Mouse (Mus musculus): ENCODE measurements at regions not wholly inside any gene's neighbourhood (a gene's known extent, or its start where the extent isn't known, plus 50 kb on each side); places are given as distances from the start of the nearest gene placed in this dataset.

DNA sequence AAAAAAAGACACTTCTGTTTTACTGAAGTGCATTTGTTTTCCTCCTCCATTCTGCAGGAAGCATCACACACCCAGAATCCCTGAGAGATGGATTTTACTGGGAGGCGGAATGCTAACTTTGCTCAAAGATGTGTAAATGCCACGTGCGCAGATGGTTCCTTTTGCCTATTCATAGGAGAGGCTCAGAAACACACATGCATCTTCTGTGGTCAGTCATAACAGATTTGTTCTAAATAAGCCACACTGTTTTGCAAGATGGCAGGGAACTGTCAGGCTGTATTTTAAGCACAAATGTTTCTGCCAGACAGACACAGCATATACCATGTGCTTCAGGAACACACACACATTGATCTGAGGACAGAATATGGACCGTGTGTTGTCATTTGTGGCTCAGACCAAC lies 327.8 kb downstream of the Gpd2 start:
- TF ChIP-seq POLR2A (IDR thresholded peaks at IDR 0.05; ENCODE audit: borderline replicate concordance, insufficient read depth, low read length), result no peak
- no peak for DNase-seq
- Histone ChIP-seq H3K4me1 (ENCODE audit: control insufficient read depth, insufficient read depth, low read length) (no peaks in the 10 kb centered on the region), H3K27me3 (ENCODE audit: control insufficient read depth, insufficient read depth, low read length) (no peaks in the 10 kb centered on the region), H3K27ac (ENCODE audit: insufficient read depth, low read length) (no peak overlapping the region), H3K4me3 (replicated peaks; ENCODE audit: insufficient read depth, low read depth, low read length) (no peak overlapping the region)
- WGBS, result 88% methylated on average over 4 of the region's 4 CpGs

DNA sequence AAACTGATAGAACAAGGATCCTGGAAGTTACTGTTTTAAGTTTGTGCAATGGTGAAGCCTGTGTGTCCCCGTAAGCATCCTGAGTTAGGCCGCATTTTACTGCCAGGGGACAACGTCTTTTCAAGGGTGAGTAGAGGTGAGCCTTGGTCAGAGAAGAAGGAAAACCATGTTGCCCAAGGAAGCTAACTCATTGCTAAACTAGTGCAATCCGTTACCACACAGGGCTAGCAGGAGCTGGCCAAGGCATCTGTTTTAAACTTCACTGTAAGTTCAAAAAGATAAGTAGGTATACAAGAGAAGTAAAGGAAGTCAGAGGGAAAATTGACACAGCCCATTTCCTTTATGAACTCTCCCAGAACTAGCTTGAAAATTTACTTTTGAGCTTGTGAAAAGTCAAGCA lies 328.7 kb downstream of the Gpd2 start:
- H3K27me3 ChIP-seq (ENCODE audit: control insufficient read depth, insufficient read depth, low read length), result no peaks in the 10 kb centered on the region
- TF ChIP-seq CTCF (IDR thresholded peaks at IDR 0.05; ENCODE audit: borderline replicate concordance, insufficient read depth, low read depth, low read length) (no peak), POLR2A (IDR thresholded peaks at IDR 0.05; ENCODE audit: borderline replicate concordance, insufficient read depth, low read length) (no peak)
- H3K4me3 ChIP-seq (replicated peaks; ENCODE audit: insufficient read depth, low read depth, low read length), result no peak overlapping the region
- no peaks in the 10 kb centered on the region for H3K4me1 ChIP-seq (ENCODE audit: control insufficient read depth, insufficient read depth, low read length)
- DNase-seq, result no peak
- no peak overlapping the region for H3K27ac ChIP-seq (ENCODE audit: insufficient read depth, low read length)
- 91% methylated on average over 4 of the region's 4 CpGs for WGBS

DNA sequence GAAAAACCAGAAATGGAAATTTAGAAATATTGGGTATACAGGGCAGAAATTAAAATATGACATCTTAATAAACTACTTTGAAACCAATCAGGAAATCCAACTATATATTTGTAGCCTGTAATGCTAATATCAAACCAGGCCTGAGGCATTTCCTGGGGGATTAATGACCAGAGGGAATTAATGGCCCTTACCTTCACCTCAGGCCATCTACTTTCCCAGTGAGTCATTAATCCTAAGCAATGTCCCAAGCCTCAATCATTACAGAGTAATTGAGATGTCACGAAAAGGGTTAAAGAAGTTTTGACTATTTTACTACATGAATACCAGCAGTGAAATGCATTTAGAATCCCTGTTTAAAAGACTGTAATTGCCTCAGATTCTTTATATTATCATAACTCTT lies 329.7 kb downstream of the Gpd2 start:
- 97% methylated on average over 1 of the region's 1 CpGs for WGBS
- Histone ChIP-seq H3K4me1 (ENCODE audit: control insufficient read depth, insufficient read depth, low read length) (no peaks in the 10 kb centered on the region), H3K27ac (ENCODE audit: insufficient read depth, low read length) (no peak overlapping the region), H3K27me3 (ENCODE audit: control insufficient read depth, insufficient read depth, low read length) (no peaks in the 10 kb centered on the region), H3K4me3 (replicated peaks; ENCODE audit: insufficient read depth, low read depth, low read length) (no peak overlapping the region)
- TF ChIP-seq CTCF (IDR thresholded peaks at IDR 0.05; ENCODE audit: borderline replicate concordance, insufficient read depth, low read depth, low read length), result no peak
- no peak for TF ChIP-seq POLR2A (IDR thresholded peaks at IDR 0.05; ENCODE audit: borderline replicate concordance, insufficient read depth, low read length)
- DNase-seq, result no peak

DNA sequence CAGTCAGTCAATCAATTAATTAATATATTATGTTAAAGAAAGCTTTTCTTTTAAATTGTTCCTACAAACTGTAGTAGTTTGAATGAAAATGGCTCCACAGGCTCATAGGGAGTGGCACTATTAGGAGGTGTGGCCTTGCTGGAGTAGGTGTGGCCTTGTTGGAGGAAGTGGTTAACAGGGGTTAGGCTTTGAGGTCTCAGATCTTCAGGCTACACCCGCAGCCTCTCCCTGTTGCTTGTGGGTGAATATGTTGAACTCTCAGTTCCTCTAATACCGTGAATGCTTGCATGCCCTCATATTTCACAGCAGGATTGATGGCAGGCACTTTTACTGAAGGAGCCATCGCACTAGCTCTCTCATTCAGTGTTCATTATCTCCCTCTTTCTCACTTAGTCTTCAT lies 349.6 kb downstream of the Gpd2 start:
- WGBS, result 88% methylated on average over 3 of the region's 3 CpGs

DNA sequence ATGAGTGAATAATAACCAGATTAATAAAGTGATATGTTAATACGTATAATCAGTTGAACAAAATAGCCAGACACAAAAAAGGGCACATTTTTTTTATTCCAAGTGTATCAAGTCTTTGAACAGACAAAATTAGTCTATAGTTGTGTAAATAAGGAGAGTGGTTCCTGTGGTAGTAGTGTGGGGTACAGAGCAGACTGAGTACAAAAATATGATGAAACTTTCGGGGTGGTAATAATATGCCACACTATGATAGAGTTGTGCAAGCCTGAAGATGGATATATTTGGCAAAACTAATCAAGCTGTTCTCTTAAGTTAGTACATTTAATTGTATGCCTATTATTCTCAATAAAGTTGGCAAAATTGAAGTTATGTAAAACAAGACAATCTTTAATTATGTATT lies 356.1 kb downstream of the Gpd2 start:
- no peak overlapping the region for H3K27ac ChIP-seq (ENCODE audit: insufficient read depth, low read length)
- no peaks in the 10 kb centered on the region for H3K27me3 ChIP-seq (ENCODE audit: control insufficient read depth, insufficient read depth, low read length)
- H3K4me1 ChIP-seq (ENCODE audit: control insufficient read depth, insufficient read depth, low read length), result no peaks in the 10 kb centered on the region
- no peak for DNase-seq
- no peak overlapping the region for H3K4me3 ChIP-seq (replicated peaks; ENCODE audit: insufficient read depth, low read depth, low read length)
- TF ChIP-seq POLR2A (IDR thresholded peaks at IDR 0.05; ENCODE audit: borderline replicate concordance, insufficient read depth, low read length) (no peak), CTCF (IDR thresholded peaks at IDR 0.05; ENCODE audit: borderline replicate concordance, insufficient read depth, low read depth, low read length) (no peak)
- WGBS, result 91% methylated on average over 2 of the region's 2 CpGs

More for the DNA sequence above, 349.6 kb downstream of the Gpd2 start:
- Histone ChIP-seq H3K4me3 (replicated peaks; ENCODE audit: insufficient read depth, low read depth, low read length) (no peak overlapping the region), H3K27ac (ENCODE audit: insufficient read depth, low read length) (no peak overlapping the region), H3K27me3 (ENCODE audit: control insufficient read depth, insufficient read depth, low read length) (no peaks in the 10 kb centered on the region), H3K4me1 (ENCODE audit: control insufficient read depth, insufficient read depth, low read length) (no peaks in the 10 kb centered on the region)
- no peak for DNase-seq
- TF ChIP-seq POLR2A (IDR thresholded peaks at IDR 0.05; ENCODE audit: borderline replicate concordance, insufficient read depth, low read length) (no peak), CTCF (IDR thresholded peaks at IDR 0.05; ENCODE audit: borderline replicate concordance, insufficient read depth, low read depth, low read length) (no peak)

DNA sequence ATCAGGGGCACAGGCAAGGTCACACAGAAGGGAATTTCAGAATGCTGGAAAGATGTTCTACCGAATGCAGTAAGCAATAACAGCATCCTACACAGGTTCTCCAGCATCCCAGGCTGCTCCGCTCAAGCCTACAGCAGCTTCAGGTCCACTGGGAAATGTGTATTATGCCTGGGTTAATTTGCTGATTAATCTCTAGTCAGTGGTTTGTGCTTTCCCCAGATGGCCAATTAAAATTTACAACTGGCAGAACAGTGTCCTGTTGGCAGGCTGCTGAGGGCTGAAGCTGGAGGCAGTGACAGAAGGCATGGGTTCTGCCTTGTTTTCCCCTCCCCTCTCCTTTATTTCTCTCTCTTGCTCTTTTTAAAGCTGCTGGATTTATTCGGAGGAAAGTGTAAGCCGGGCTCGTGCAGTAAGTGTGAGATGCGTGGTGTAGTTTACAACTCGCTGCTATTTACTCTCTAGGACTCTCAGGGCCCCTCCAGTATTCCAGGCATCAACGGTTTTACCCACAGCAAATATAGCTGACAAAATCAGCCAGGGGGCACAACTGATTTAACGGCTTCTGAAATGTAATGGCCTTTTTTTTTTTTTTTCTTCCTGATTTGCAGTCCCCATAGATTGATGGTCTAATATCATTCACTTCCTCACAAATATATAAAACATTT lies 360.4 kb downstream of the Gpd2 start:
- WGBS, result 13% methylated on average over 9 of the region's 9 CpGs
- no peaks in the 10 kb centered on the region for H3K4me1 ChIP-seq (ENCODE audit: control insufficient read depth, insufficient read depth, low read length)
- no peaks in the 10 kb centered on the region for H3K27me3 ChIP-seq (ENCODE audit: control insufficient read depth, insufficient read depth, low read length)
- no peak overlapping the region for H3K27ac ChIP-seq (ENCODE audit: insufficient read depth, low read length)
- DNase-seq, result peak; percentile 12 to 33
- TF ChIP-seq CTCF (IDR thresholded peaks at IDR 0.05; ENCODE audit: borderline replicate concordance, insufficient read depth, low read depth, low read length) (no peak), POLR2A (IDR thresholded peaks at IDR 0.05; ENCODE audit: borderline replicate concordance, insufficient read depth, low read length) (no peak)
- H3K4me3 ChIP-seq (replicated peaks; ENCODE audit: insufficient read depth, low read depth, low read length), result no peak overlapping the region

DNA sequence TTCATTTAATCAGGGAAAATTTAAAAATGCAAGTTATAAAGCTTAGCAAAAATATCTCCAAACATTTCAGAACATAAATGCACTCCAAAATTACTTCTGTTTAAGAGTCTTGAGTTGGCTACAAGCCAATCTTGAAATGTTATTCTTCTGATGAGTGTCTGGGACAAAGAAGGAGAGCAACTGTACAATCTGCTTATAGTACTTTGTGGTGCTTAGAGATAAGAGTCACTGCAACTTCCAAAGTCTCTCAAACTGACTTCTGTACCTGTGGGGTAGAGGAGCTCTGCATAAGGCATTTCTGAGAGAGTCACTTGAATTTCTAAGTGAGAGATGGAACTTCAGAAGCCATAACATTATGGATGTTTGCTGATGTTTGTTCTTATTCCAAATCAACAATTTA lies 374.2 kb downstream of the Gpd2 start:
- Histone ChIP-seq H3K27me3 (ENCODE audit: control insufficient read depth, insufficient read depth, low read length) (no peaks in the 10 kb centered on the region), H3K4me1 (ENCODE audit: control insufficient read depth, insufficient read depth, low read length) (no peaks in the 10 kb centered on the region), H3K27ac (ENCODE audit: insufficient read depth, low read length) (no peak overlapping the region), H3K4me3 (replicated peaks; ENCODE audit: insufficient read depth, low read depth, low read length) (no peak overlapping the region)
- DNase-seq, result no peak
- TF ChIP-seq POLR2A (IDR thresholded peaks at IDR 0.05; ENCODE audit: borderline replicate concordance, insufficient read depth, low read length), result no peak
- no peak for TF ChIP-seq CTCF (IDR thresholded peaks at IDR 0.05; ENCODE audit: borderline replicate concordance, insufficient read depth, low read depth, low read length)

DNA sequence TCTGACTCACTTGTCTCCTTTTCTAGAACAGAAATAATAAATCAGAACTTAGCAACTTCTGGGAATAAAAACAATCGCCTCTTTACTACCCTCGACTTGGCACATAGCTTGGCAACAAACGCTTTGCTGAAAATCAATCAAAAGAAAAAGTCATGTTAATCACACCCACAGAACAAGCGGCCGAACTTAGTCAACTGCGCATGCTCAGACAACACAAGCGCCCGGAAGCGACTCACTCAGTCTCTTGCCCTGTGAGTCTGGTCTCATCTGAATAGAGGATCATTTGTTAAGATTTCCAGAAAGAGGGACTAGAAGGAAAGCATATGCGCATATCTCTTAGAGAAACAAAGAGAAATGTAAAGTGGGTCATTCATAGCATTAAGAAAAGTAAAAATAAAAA lies 375.8 kb downstream of the Gpd2 start:
- Histone ChIP-seq H3K4me3 (replicated peaks; ENCODE audit: insufficient read depth, low read depth, low read length) (peak overlapping the region; percentile 26), H3K27ac (ENCODE audit: insufficient read depth, low read length) (no peak overlapping the region), H3K4me1 (ENCODE audit: control insufficient read depth, insufficient read depth, low read length) (no peaks in the 10 kb centered on the region), H3K27me3 (ENCODE audit: control insufficient read depth, insufficient read depth, low read length) (no peaks in the 10 kb centered on the region)
- 22% methylated on average over 10 of the region's 10 CpGs for WGBS
- TF ChIP-seq POLR2A (IDR thresholded peaks at IDR 0.05; ENCODE audit: borderline replicate concordance, insufficient read depth, low read length), result no peak
- peak in 1 of 2 experiments; percentile 24 for DNase-seq

Measured in cerebellum, adult 2 months (tissue).